Mouse (Mus musculus) stomach, embryonic 15.5 days (tissue): Measurements from ENCODE around the gene Sugp2. TPM values are rescaled to one million over a fixed set of nuclear protein-coding genes. Genes with fewer than 3 reads are reported as not detected.

Source experiments
- ATAC-seq: fragments of 200-750 bp; cut with Nextera tagmentation; 2 replicates; pipeline ENCODE4 v1.8.0; 2017; ENCODE audit warnings: low read depth, moderate number of reproducible peaks, moderate TSS enrichment; ENCODE audit not compliant: insufficient read depth, low FRiP score
- H3K27ac ChIP-seq: fragments of 300-500 bp; sonication (generic); 2 replicates; pipeline ENCODE4 v1.5.1; 2015; ENCODE audit warnings: mild to moderate bottlenecking, inconsistent platforms
- H3K27me3 ChIP-seq: fragments of 300-500 bp; sonication (generic); replicated peaks from 2 replicates; pipeline ENCODE4 v1.6.1; 2015; ENCODE audit warnings: inconsistent platforms
- H3K36me3 ChIP-seq: fragments of 300-500 bp; sonication (generic); 2 replicates; pipeline ENCODE4 v1.6.1; 2015; ENCODE audit warnings: inconsistent platforms
- H3K4me1 ChIP-seq: fragments of 300-500 bp; sonication (generic); 2 replicates; pipeline ENCODE4 v1.6.1; 2015; ENCODE audit warnings: inconsistent platforms
- H3K4me2 ChIP-seq: fragments of 300-500 bp; sonication (generic); 2 replicates; pipeline ENCODE4 v1.6.1; 2015; ENCODE audit warnings: mild to moderate bottlenecking, inconsistent platforms
- H3K4me3 ChIP-seq: fragments of 300-500 bp; sonication (generic); replicated peaks from 2 replicates; pipeline ENCODE4 v1.5.1; 2015; ENCODE audit warnings: inconsistent platforms
- H3K9ac ChIP-seq: fragments of 300-500 bp; sonication (generic); 2 replicates; pipeline ENCODE4 v1.6.1; 2015; ENCODE audit warnings: inconsistent platforms
- H3K9me3 ChIP-seq: fragments of 300-500 bp; sonication (generic); 2 replicates; pipeline ENCODE4 v1.6.1; 2016; ENCODE audit warnings: inconsistent platforms
- WGBS: fragments of 180-500 bp; shearing (Covaris S2); methylation state at CpG from one replicate; pipeline ENCODE4 v1.1.7; 2015; 5-methylcytosine and 5-hydroxymethylcytosine counted together
- polyA plus RNA-seq: library from polyadenylated mRNA; unstranded; fragments of >200 nt; fragmentation: Nextera tagmentation; extraction: Ambion mirVana; gene quantifications from 2 replicates; pipeline ENCODE4 v1.2.1, GENCODE M21; 2015

Sugp2 gene
- polyA plus RNA-seq, 1 experiment from 2014 or later: 26.0 TPM

GRCm38 (mm10) chr8:70316511-70317504, 82.8 kb downstream of the Sugp2 start:
- peak; percentile 71 for ATAC-seq
- WGBS: 19% methylated on average over 15 of the region's 15 CpGs

GRCm38 (mm10) chr8:70317872-70318271, 83.8 kb downstream of the Sugp2 start:
- Histone ChIP-seq H3K9me3 (no peaks in the 10 kb centered on the region), H3K36me3 (0 out of 2 replicates have a peak, but pooled peaks cover 9% of the 10 kb centered on the region), H3K4me1 (peaks cover 27% of the 10 kb centered on the region), H3K4me2 (no peak overlapping the region), H3K27ac (no peak overlapping the region), H3K27me3 (no peaks in the 10 kb centered on the region), H3K9ac (no peak overlapping the region), H3K4me3 (no peak overlapping the region)
- 85% methylated on average over 5 of the region's 5 CpGs for WGBS
- ATAC-seq: no peak

More at GRCm38 (mm10) chr8:70316511-70317504, 82.8 kb downstream of the Sugp2 start:
- Histone ChIP-seq H3K4me1 (peaks cover 27% of the 10 kb centered on the region), H3K9ac (no peak overlapping the region), H3K9me3 (no peaks in the 10 kb centered on the region), H3K36me3 (peaks cover 15% of the 10 kb centered on the region; the same call in 1 of the 2 replicates), H3K4me2 (peak overlapping the region; percentile 75), H3K27me3 (no peaks in the 10 kb centered on the region), H3K4me3 (peak overlapping the region; percentile 59), H3K27ac (peak overlapping the region; percentile 9; the same call in 1 of the 2 replicates)

- Histone ChIP-seq H3K4me2 (no peak overlapping the region), H3K9ac (no peak overlapping the region), H3K27me3 (no peaks in the 10 kb centered on the region), H3K27ac (no peak overlapping the region), H3K36me3 (no peaks in the 10 kb centered on the region), H3K9me3 (no peaks in the 10 kb centered on the region), H3K4me1 (no peaks in the 10 kb centered on the region), H3K4me3 (no peak overlapping the region)
- ATAC-seq: no peak
- WGBS: 93% methylated on average over 3 of the region's 3 CpGs
Observed at GRCm38 (mm10) chr8:70323716-70324115, 89.7 kb downstream of the Sugp2 start.

- H3K4me2 ChIP-seq: no peak overlapping the region
- ATAC-seq: no peak
- H3K9me3 ChIP-seq: no peaks in the 10 kb centered on the region
- WGBS: 89% methylated on average over 6 of the region's 6 CpGs
- no peak overlapping the region for H3K9ac ChIP-seq
- H3K4me1 ChIP-seq: no peaks in the 10 kb centered on the region; the same call in 1 of the 2 replicates
- H3K36me3 ChIP-seq: peaks cover 13% of the 10 kb centered on the region
- H3K4me3 ChIP-seq: no peak overlapping the region
- no peak overlapping the region for H3K27ac ChIP-seq
- no peaks in the 10 kb centered on the region for H3K27me3 ChIP-seq
Observed at GRCm38 (mm10) chr8:70327512-70327911, 93.5 kb downstream of the Sugp2 start.

GRCm38 (mm10) chr8:70329124-70329834, 95.3 kb downstream of the Sugp2 start, which contains the start of gene Gdf1:
Gene Gdf1, plus strand, starts transcription at chr8:70329817.
- Histone ChIP-seq H3K4me1 (no peaks in the 10 kb centered on the region; the same call in 1 of the 2 replicates), H3K36me3 (peaks cover 30% of the 10 kb centered on the region), H3K27ac (no peak within 1 kb of the TSS), H3K9ac (no peak within 1 kb of the TSS), H3K4me3 (no peak within 1 kb of the TSS), H3K9me3 (no peaks in the 10 kb centered on the region), H3K27me3 (no peaks in the 10 kb centered on the region), H3K4me2 (peak within 1 kb of the TSS; percentile 22)
- ATAC-seq: no peak
- 32% methylated on average over 14 of the region's 14 CpGs for WGBS

Other genes starting within 250 kb of the Sugp2 start
- gene Gatad2a, start 237.8 kb upstream of the Sugp2 start, polyA plus RNA-seq: 56.0 and 56.8 TPM in 2 replicates
- 44.7 and 47.9 TPM in 2 replicates for gene Mau2, start 191.5 kb upstream of the Sugp2 start, polyA plus RNA-seq
- gene Sugp1, start 191.4 kb upstream of the Sugp2 start, polyA plus RNA-seq: 37.3 and 42.0 TPM in 2 replicates
- 7.0 and 9.9 TPM in 2 replicates for gene Tm6sf2, start 161.3 kb upstream of the Sugp2 start, polyA plus RNA-seq
- gene Hapln4, start 150.8 kb upstream of the Sugp2 start, polyA plus RNA-seq: 0.10 and 0.14 TPM in 2 replicates
- gene Ncan, start 113.4 kb upstream of the Sugp2 start, polyA plus RNA-seq: 1.8 TPM in 2 replicates
- gene Nr2c2ap, start 102.9 kb upstream of the Sugp2 start, polyA plus RNA-seq: 38.2 and 39.4 TPM in 2 replicates
- gene Rfxank, start 95.1 kb upstream of the Sugp2 start, polyA plus RNA-seq: 14.4 and 14.8 TPM in 2 replicates
- 42.6 and 43.2 TPM in 2 replicates for gene Borcs8, start 94.7 kb upstream of the Sugp2 start, polyA plus RNA-seq
- 0.19 and 0.26 TPM in 2 replicates for gene Mef2b, start 94.5 kb upstream of the Sugp2 start, polyA plus RNA-seq
- gene Tmem161a, start 61.9 kb upstream of the Sugp2 start, polyA plus RNA-seq: 54.4 and 59.0 TPM in 2 replicates
- gene Slc25a42, start 21.9 kb upstream of the Sugp2 start, polyA plus RNA-seq: 4.7 and 6.4 TPM in 2 replicates
- 21.7 and 26.4 TPM in 2 replicates for gene Armc6, start 240 bp downstream of the Sugp2 start, polyA plus RNA-seq
- 32.7 and 38.9 TPM in 2 replicates for gene Homer3, start 48.6 kb downstream of the Sugp2 start, polyA plus RNA-seq
- 46.3 and 49.8 TPM in 2 replicates for gene Ddx49, start 68.3 kb downstream of the Sugp2 start, polyA plus RNA-seq
- 379 and 398 TPM in 2 replicates for gene Cope, start 68.3 kb downstream of the Sugp2 start, polyA plus RNA-seq
- gene Cers1, start 81.5 kb downstream of the Sugp2 start, polyA plus RNA-seq: 4.2 and 4.4 TPM in 2 replicates
- 1.7 and 2.2 TPM in 2 replicates for gene Gdf1, start 95.6 kb downstream of the Sugp2 start, polyA plus RNA-seq
- 16.1 and 17.5 TPM in 2 replicates for gene Upf1, start 119.1 kb downstream of the Sugp2 start, polyA plus RNA-seq
- 0.22 and 0.28 TPM in 2 replicates for gene Comp, start 139.3 kb downstream of the Sugp2 start, polyA plus RNA-seq
- 15.4 and 18.8 TPM in 2 replicates for gene Crtc1, start 205.4 kb downstream of the Sugp2 start, polyA plus RNA-seq
- gene Klhl26, start 242.7 kb downstream of the Sugp2 start, polyA plus RNA-seq: 20.5 and 20.7 TPM in 2 replicates